Mouse (Mus musculus): Measurements from ENCODE around the gene Adra1b. TPM values are rescaled to one million over a fixed set of nuclear protein-coding genes. Genes with fewer than 3 reads are reported as not detected.

Adra1b gene
- polyA plus RNA-seq, 1 experiment from 2014 or later = 0.55 TPM

- 68% methylated on average over 9 of the region's 9 CpGs for WGBS
- no peak for DNase-seq (ENCODE audit: low spot score)
- H3K4me3 ChIP-seq (ENCODE audit: low read depth, low read length) = no peak overlapping the region
Measured at GRCm38 (mm10) chr11:43817368-43817923, 83.6 kb downstream of the Adra1b start.

DNA sequence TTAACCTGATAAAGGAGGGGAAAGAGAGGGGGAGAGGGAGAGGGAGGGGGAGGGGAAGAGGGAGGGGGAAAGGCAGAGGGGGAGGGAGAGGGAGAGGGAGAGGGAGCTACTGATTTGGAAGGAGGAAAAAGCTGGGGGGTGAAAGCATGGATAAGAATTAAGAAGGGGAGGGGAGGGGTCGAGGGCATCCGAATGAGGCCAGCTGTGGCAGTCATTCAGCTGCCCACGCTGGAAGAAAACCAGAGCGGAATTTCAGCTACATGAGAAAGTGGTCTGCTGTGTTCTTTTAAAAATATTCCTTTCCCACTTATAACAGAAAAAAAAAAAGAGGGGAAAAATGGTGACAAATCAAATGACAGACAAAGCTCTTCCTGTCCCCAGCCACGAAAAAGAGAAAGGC, 88.5 kb downstream of the Adra1b start:
- Histone ChIP-seq H3K4me1 (replicated peaks; ENCODE audit: control insufficient read depth, insufficient read depth, low read length) (no peaks in the 10 kb centered on the region), H3K4me3 (ENCODE audit: low read depth, low read length) (no peak overlapping the region), H3K27me3 (replicated peaks; ENCODE audit: control insufficient read depth, insufficient read depth, low read length) (no peaks in the 10 kb centered on the region), H3K4me2 (no peak overlapping the region), H3K9ac (ENCODE audit: low read depth, low read length) (no peak overlapping the region), H3K27ac (ENCODE audit: low read depth, low read length) (no peak overlapping the region), H3K36me3 (ENCODE audit: control insufficient read depth, insufficient read depth, low read length) (no peaks in the 10 kb centered on the region), H3K9me3 (ENCODE audit: control insufficient read depth, low read length) (no peaks in the 10 kb centered on the region)
- ATAC-seq (replicated peaks; ENCODE audit: low FRiP score) (no peak), DNase-seq (ENCODE audit: low spot score) (no peak)
- WGBS = 56% methylated on average over 5 of the region's 5 CpGs

More at GRCm38 (mm10) chr11:43817368-43817923, 83.6 kb downstream of the Adra1b start:
- Histone ChIP-seq H3K4me2 (no peak overlapping the region), H3K9ac (ENCODE audit: low read depth, low read length) (no peak overlapping the region), H3K27me3 (replicated peaks; ENCODE audit: control insufficient read depth, insufficient read depth, low read length) (no peaks in the 10 kb centered on the region), H3K9me3 (ENCODE audit: control insufficient read depth, low read length) (no peaks in the 10 kb centered on the region), H3K4me1 (replicated peaks; ENCODE audit: control insufficient read depth, insufficient read depth, low read length) (no peaks in the 10 kb centered on the region), H3K27ac (ENCODE audit: low read depth, low read length) (no peak overlapping the region), H3K36me3 (ENCODE audit: control insufficient read depth, insufficient read depth, low read length) (no peaks in the 10 kb centered on the region)
- no peak for ATAC-seq (replicated peaks; ENCODE audit: low FRiP score)

- H3K4me2 ChIP-seq = no peak overlapping the region
- H3K27me3 ChIP-seq (replicated peaks; ENCODE audit: control insufficient read depth, insufficient read depth, low read length) = no peaks in the 10 kb centered on the region
- H3K27ac ChIP-seq (ENCODE audit: low read depth, low read length) = no peak overlapping the region
- no peaks in the 10 kb centered on the region for H3K9me3 ChIP-seq (ENCODE audit: control insufficient read depth, low read length)
- DNase-seq (ENCODE audit: low spot score) (no peak), ATAC-seq (replicated peaks; ENCODE audit: low FRiP score) (no peak)
- H3K36me3 ChIP-seq (ENCODE audit: control insufficient read depth, insufficient read depth, low read length) = no peaks in the 10 kb centered on the region
- no peak overlapping the region for H3K4me3 ChIP-seq (ENCODE audit: low read depth, low read length)
- H3K9ac ChIP-seq (ENCODE audit: low read depth, low read length) = no peak overlapping the region
- 67% methylated on average over 5 of the region's 5 CpGs for WGBS
- no peaks in the 10 kb centered on the region for H3K4me1 ChIP-seq (replicated peaks; ENCODE audit: control insufficient read depth, insufficient read depth, low read length)
Measured at GRCm38 (mm10) chr11:43807732-43808131, 93.3 kb downstream of the Adra1b start.

GRCm38 (mm10) chr11:43795992-43796391, 105.0 kb downstream of the Adra1b start:
- WGBS = 64% methylated on average over 8 of the region's 8 CpGs
- Histone ChIP-seq H3K4me2 (no peak overlapping the region), H3K9ac (ENCODE audit: low read depth, low read length) (no peak overlapping the region), H3K27ac (ENCODE audit: low read depth, low read length) (no peak overlapping the region), H3K36me3 (ENCODE audit: control insufficient read depth, insufficient read depth, low read length) (no peaks in the 10 kb centered on the region), H3K9me3 (ENCODE audit: control insufficient read depth, low read length) (no peaks in the 10 kb centered on the region), H3K27me3 (replicated peaks; ENCODE audit: control insufficient read depth, insufficient read depth, low read length) (no peaks in the 10 kb centered on the region), H3K4me1 (replicated peaks; ENCODE audit: control insufficient read depth, insufficient read depth, low read length) (no peaks in the 10 kb centered on the region), H3K4me3 (ENCODE audit: low read depth, low read length) (no peak overlapping the region)
- no peak for DNase-seq (ENCODE audit: low spot score)
- no peak for ATAC-seq (replicated peaks; ENCODE audit: low FRiP score)

GRCm38 (mm10) chr11:43790446-43790845, 110.6 kb downstream of the Adra1b start:
- H3K4me1 ChIP-seq (replicated peaks; ENCODE audit: control insufficient read depth, insufficient read depth, low read length) = no peaks in the 10 kb centered on the region
- no peak overlapping the region for H3K9ac ChIP-seq (ENCODE audit: low read depth, low read length)
- no peak for ATAC-seq (replicated peaks; ENCODE audit: low FRiP score)
- H3K36me3 ChIP-seq (ENCODE audit: control insufficient read depth, insufficient read depth, low read length) = no peaks in the 10 kb centered on the region
- no peaks in the 10 kb centered on the region for H3K9me3 ChIP-seq (ENCODE audit: control insufficient read depth, low read length)
- no peaks in the 10 kb centered on the region for H3K27me3 ChIP-seq (replicated peaks; ENCODE audit: control insufficient read depth, insufficient read depth, low read length)
- DNase-seq (ENCODE audit: low spot score) = no peak
- no peak overlapping the region for H3K4me2 ChIP-seq
- H3K4me3 ChIP-seq (ENCODE audit: low read depth, low read length) = no peak overlapping the region
- WGBS = 80% methylated on average over 6 of the region's 6 CpGs
- H3K27ac ChIP-seq (ENCODE audit: low read depth, low read length) = no peak overlapping the region

- H3K4me2 ChIP-seq = no peak overlapping the region
- DNase-seq (ENCODE audit: low spot score) = peak; percentile 53
- H3K9me3 ChIP-seq (ENCODE audit: control insufficient read depth, low read length) = no peaks in the 10 kb centered on the region
- no peaks in the 10 kb centered on the region for H3K4me1 ChIP-seq (replicated peaks; ENCODE audit: control insufficient read depth, insufficient read depth, low read length)
- H3K27me3 ChIP-seq (replicated peaks; ENCODE audit: control insufficient read depth, insufficient read depth, low read length) = no peaks in the 10 kb centered on the region
- no peak overlapping the region for H3K27ac ChIP-seq (ENCODE audit: low read depth, low read length)
- WGBS = 14% methylated on average over 2 of the region's 2 CpGs
- H3K36me3 ChIP-seq (ENCODE audit: control insufficient read depth, insufficient read depth, low read length) = no peaks in the 10 kb centered on the region
- no peak overlapping the region for H3K4me3 ChIP-seq (ENCODE audit: low read depth, low read length)
- no peak overlapping the region for H3K9ac ChIP-seq (ENCODE audit: low read depth, low read length)
- no peak for ATAC-seq (replicated peaks; ENCODE audit: low FRiP score)
Measured at GRCm38 (mm10) chr11:43783772-43784171, 117.2 kb downstream of the Adra1b start.

DNA sequence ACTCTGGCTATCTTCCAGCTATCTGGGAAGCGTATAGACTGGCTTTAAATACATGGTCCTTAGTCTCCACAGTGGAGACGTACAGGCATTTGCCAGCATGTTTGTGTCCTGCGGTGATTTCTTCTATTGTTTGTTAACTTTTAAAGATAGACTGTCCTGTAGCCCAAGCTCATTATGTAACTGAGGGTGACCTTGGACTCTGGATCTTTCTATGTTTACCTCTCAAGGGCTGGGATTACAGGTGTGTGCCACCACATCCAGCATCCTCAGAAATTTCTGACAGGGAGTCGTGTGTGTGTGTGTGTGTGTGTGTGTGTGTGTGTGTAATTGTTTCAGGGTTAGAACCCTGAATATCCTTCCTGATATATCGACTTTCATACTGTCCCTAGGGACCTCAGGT, 117.9 kb downstream of the Adra1b start:
- no peak for DNase-seq (ENCODE audit: low spot score)
- 68% methylated on average over 5 of the region's 5 CpGs for WGBS
- Histone ChIP-seq H3K36me3 (ENCODE audit: control insufficient read depth, insufficient read depth, low read length) (no peaks in the 10 kb centered on the region), H3K4me3 (ENCODE audit: low read depth, low read length) (no peak overlapping the region), H3K9me3 (ENCODE audit: control insufficient read depth, low read length) (no peaks in the 10 kb centered on the region), H3K4me2 (no peak overlapping the region), H3K27me3 (replicated peaks; ENCODE audit: control insufficient read depth, insufficient read depth, low read length) (no peaks in the 10 kb centered on the region), H3K9ac (ENCODE audit: low read depth, low read length) (no peak overlapping the region), H3K4me1 (replicated peaks; ENCODE audit: control insufficient read depth, insufficient read depth, low read length) (no peaks in the 10 kb centered on the region), H3K27ac (ENCODE audit: low read depth, low read length) (no peak overlapping the region)
- no peak for ATAC-seq (replicated peaks; ENCODE audit: low FRiP score)

DNA sequence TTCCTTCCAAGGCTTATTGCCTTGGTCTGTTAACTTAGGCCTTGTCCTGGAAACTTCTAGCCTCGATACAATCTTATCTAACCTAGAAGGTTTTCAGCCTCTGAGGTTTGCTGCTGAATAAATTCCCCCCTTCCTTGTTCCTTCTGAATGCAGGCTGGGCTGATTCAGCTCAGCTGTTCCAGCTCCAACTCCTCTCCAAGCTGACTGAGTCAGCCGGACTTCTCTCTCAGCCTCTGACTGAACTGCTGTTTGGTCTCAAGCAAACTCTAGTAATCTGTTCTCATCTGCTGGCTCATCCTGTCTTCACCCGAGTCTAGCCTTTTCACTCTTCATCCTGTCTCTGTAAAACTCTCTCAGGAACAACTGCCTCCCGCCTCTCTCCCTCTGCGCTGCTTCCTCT, 121.5 kb downstream of the Adra1b start:
- 49% methylated on average over 5 of the region's 5 CpGs for WGBS
- Histone ChIP-seq H3K27me3 (replicated peaks; ENCODE audit: control insufficient read depth, insufficient read depth, low read length) (peaks cover 18% of the 10 kb centered on the region), H3K27ac (ENCODE audit: low read depth, low read length) (no peak overlapping the region), H3K4me3 (ENCODE audit: low read depth, low read length) (no peak overlapping the region), H3K4me1 (replicated peaks; ENCODE audit: control insufficient read depth, insufficient read depth, low read length) (no peaks in the 10 kb centered on the region), H3K9ac (ENCODE audit: low read depth, low read length) (no peak overlapping the region), H3K4me2 (no peak overlapping the region), H3K36me3 (ENCODE audit: control insufficient read depth, insufficient read depth, low read length) (no peaks in the 10 kb centered on the region), H3K9me3 (ENCODE audit: control insufficient read depth, low read length) (no peaks in the 10 kb centered on the region)
- DNase-seq (ENCODE audit: low spot score) (no peak), ATAC-seq (replicated peaks; ENCODE audit: low FRiP score) (no peak)

DNA sequence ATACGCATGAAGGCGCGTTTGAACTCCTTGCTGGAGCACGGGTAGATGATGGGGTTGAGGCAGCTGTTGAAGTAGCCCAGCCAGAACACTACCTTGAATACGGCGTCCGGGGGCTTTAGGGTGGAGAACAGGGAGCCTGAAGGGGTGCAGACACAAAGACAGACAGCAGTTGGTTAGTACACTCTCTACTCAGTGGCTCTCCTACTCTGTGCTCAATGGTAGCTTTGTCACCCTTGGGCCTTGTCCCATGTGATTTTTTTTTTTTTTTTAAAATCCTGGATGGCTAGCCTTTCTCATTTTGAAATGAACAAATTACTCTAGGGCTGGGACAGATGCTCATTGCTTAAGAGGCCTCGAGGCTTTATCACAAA, 124.7 kb downstream of the Adra1b start:
- Histone ChIP-seq H3K4me3 (ENCODE audit: low read depth, low read length) (peak overlapping the region; percentile 39), H3K27me3 (replicated peaks; ENCODE audit: control insufficient read depth, insufficient read depth, low read length) (peaks cover 19% of the 10 kb centered on the region), H3K27ac (ENCODE audit: low read depth, low read length) (no peak overlapping the region), H3K4me2 (peak overlapping the region; percentile 67), H3K36me3 (ENCODE audit: control insufficient read depth, insufficient read depth, low read length) (no peaks in the 10 kb centered on the region), H3K9me3 (ENCODE audit: control insufficient read depth, low read length) (no peaks in the 10 kb centered on the region), H3K9ac (ENCODE audit: low read depth, low read length) (no peak overlapping the region), H3K4me1 (replicated peaks; ENCODE audit: control insufficient read depth, insufficient read depth, low read length) (no peaks in the 10 kb centered on the region)
- no peak for DNase-seq (ENCODE audit: low spot score)
- no peak for ATAC-seq (replicated peaks; ENCODE audit: low FRiP score)
- 29% methylated on average over 8 of the region's 8 CpGs for WGBS
